Mouse (Mus musculus) ovary, postnatal 14 days (tissue): ENCODE measurements around the gene Nxt2.
"Not testable (repeated sequence)": the region's sequence is repeated elsewhere in the genome, so short reads cannot be mapped to it uniquely, and the experiment has no call there.

Experiments
- DNase-seq: peaks from one replicate; pipeline ENCODE4 v3.0.0; 2022; ENCODE audit warnings: low spot score

The Nxt2 gene

GRCm38 (mm10) chrX:142226542-142226941, at the start of gene Nxt2:
Nxt2 (plus strand) TSS chrX:142226770.
- DNase-seq = no peak

- DNase-seq = no peak
Measured at GRCm38 (mm10) chrX:142176981-142177380, 49.6 kb upstream of the Nxt2 start.

- no peak for DNase-seq
Measured at GRCm38 (mm10) chrX:142182026-142182425, 44.5 kb upstream of the Nxt2 start.

- DNase-seq = peak; percentile 13
Measured at GRCm38 (mm10) chrX:142189023-142189703, 37.4 kb upstream of the Nxt2 start.

- no peak for DNase-seq
Measured at GRCm38 (mm10) chrX:142190355-142190754, 36.2 kb upstream of the Nxt2 start.

GRCm38 (mm10) chrX:142194420-142194819, 32.1 kb upstream of the Nxt2 start:
- no peak for DNase-seq

- no peak for DNase-seq
Measured at GRCm38 (mm10) chrX:142195551-142195950, 31.0 kb upstream of the Nxt2 start.

- DNase-seq = no peak
Measured at GRCm38 (mm10) chrX:142196831-142197230, 29.7 kb upstream of the Nxt2 start, which contains the start of gene Gucy2f. Gucy2f (minus strand) TSS chrX:142196931.

- DNase-seq = peak; percentile 9
Measured at GRCm38 (mm10) chrX:142200295-142200694, 26.3 kb upstream of the Nxt2 start.

- no peak for DNase-seq
Measured at GRCm38 (mm10) chrX:142227398-142228054, 956 bp downstream of the Nxt2 start.

GRCm38 (mm10) chrX:142228055-142228768, 1.6 kb downstream of the Nxt2 start:
- peak; percentile 54 for DNase-seq

- DNase-seq = no peak
Measured at GRCm38 (mm10) chrX:142228769-142229158, 2.2 kb downstream of the Nxt2 start.

GRCm38 (mm10) chrX:142236146-142236545, 9.6 kb downstream of the Nxt2 start:
- DNase-seq = not testable (repeated sequence)

GRCm38 (mm10) chrX:142237101-142237500, 10.5 kb downstream of the Nxt2 start:
- no peak for DNase-seq

- no peak for DNase-seq
Measured at GRCm38 (mm10) chrX:142245682-142246327, 19.2 kb downstream of the Nxt2 start.

GRCm38 (mm10) chrX:142250008-142250736, 23.6 kb downstream of the Nxt2 start:
- no peak for DNase-seq

- DNase-seq = no peak
Measured at GRCm38 (mm10) chrX:142276031-142276430, 49.5 kb downstream of the Nxt2 start.

GRCm38 (mm10) chrX:142276573-142276972, 50.0 kb downstream of the Nxt2 start:
- no peak for DNase-seq

GRCm38 (mm10) chrX:142285905-142286304, 59.3 kb downstream of the Nxt2 start:
- DNase-seq = no peak
